12 mouse cellular contexts compared by ENCODE assay signal in genomic region chr4:82543398-82543740, GRCm38 (mm10).
"Had no signal": no experiment of that assay in that cellular context is flagged by ENCODE, and none has a peak within 500 bp of the region (broad histone marks: within the 10 kb centered on the region; RNA-seq: fewer than 3 reads in every experiment).

No protein-coding gene starts in this region.

- DNase-seq: kidney, postnatal 25 days; liver; liver, embryonic 13.5 days; liver, postnatal 0 days; lung, postnatal 14 days; thymus, adult 18-20 months; thymus, postnatal 25 days had no signal

- H3K4me3 ChIP-seq: limb, embryonic 12.5 days; liver, embryonic 13.5 days; lung, embryonic 15.5 days; megakaryocyte, embryonic 14.5 days; midbrain, embryonic 12.5 days had no signal

- H3K27me3 ChIP-seq: lung, embryonic 15.5 days had no signal

- H3K27ac ChIP-seq: limb, embryonic 12.5 days; liver, embryonic 13.5 days; lung, embryonic 15.5 days; macrophage; midbrain, embryonic 12.5 days had no signal

- H3K4me2 ChIP-seq: limb, embryonic 12.5 days; liver, embryonic 13.5 days; lung, embryonic 15.5 days; midbrain, embryonic 12.5 days had no signal

- H3K9me3 ChIP-seq: limb, embryonic 12.5 days; liver, embryonic 13.5 days; lung, embryonic 15.5 days; megakaryocyte, embryonic 14.5 days; midbrain, embryonic 12.5 days had no signal

- H3K9ac ChIP-seq: limb, embryonic 12.5 days; liver, embryonic 13.5 days; liver, postnatal 0 days; lung, embryonic 15.5 days; midbrain, embryonic 12.5 days had no signal

- H3K4me1 ChIP-seq: liver, embryonic 13.5 days; megakaryocyte, embryonic 14.5 days had no signal

- H3K36me3 ChIP-seq: limb, embryonic 12.5 days; liver, embryonic 13.5 days; lung, embryonic 15.5 days; midbrain, embryonic 12.5 days had no signal

- ATAC-seq: liver, postnatal 0 days had no signal
